Mouse (Mus musculus) liver, postnatal 0 days (tissue): ENCODE results near the gene Olfr1371.

Experiments used
- CTCF ChIP-seq: sonication (generic); IDR thresholded peaks from 2 replicates; pipeline ENCODE4 v1.5.1; 2016; ENCODE audit warnings: antibody characterized with exemption, low read depth
- EP300 ChIP-seq: IDR thresholded peaks from 2 replicates; pipeline ENCODE4 v1.6.1; 2016; ENCODE audit warnings: antibody characterized with exemption, low read depth, mild to moderate bottlenecking

DNA sequence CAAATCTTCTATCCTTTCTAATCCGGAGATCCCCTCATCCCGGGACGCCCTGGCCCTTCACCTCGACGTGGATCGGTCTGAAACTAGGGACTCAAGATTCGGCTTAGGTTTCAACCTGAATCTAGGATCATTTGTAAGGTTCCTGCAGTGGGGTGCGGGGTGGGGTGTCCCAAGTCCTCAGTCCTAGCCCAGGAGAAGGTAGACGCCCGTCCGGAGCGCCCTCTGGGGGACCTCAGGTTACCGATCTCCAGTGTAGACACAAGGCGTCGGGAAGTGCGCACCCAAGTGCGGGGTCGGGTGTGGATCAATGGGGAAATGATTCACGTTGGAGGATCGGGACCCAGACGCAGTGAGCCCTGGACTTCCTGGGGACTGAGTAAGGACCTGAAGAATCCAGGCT lies 46.7 kb downstream of the Olfr1371 start:
- no peak for TF ChIP-seq EP300
- TF ChIP-seq CTCF, result no peak
